Mouse (Mus musculus) left cerebral cortex, postnatal 36 days (tissue): ENCODE data around the gene Pakap. TPM values are rescaled to one million over a fixed set of nuclear protein-coding genes. Genes with fewer than 3 reads are reported as not detected.

Experiments used
- DNase-seq, 2 experiments: peaks; one replicate each; pipeline ENCODE4 v3.0.0; 2021 to 2022; ENCODE audit warnings: low spot score in 2 of 2, mixed read lengths in 1 of 2
- intact Hi-C: fragments of 180-260 bp; cut with DNase I; formaldehyde crosslinking; loops from one replicate; pipeline ENCODE4 v1.15.1; 2025
- total RNA-seq, 2 experiments: library from RNA; stranded (reverse); gene quantifications; 2 replicates each; pipeline ENCODE4 v1.2.3; 2021

Gene Pakap
- total RNA-seq, 2 experiments from 2014 or later, result 15.8 to 21.2 TPM

GRCm38 (mm10) chr4:57914193-57915190, 346.5 kb downstream of the Pakap start:
- intact Hi-C loops, result no loop called here
- no peak for DNase-seq

- DNase-seq, result peak in 1 of 2 experiments; percentile 23
- intact Hi-C loops, result no loop called here
Measured at GRCm38 (mm10) chr4:57915216-57915965, 347.4 kb downstream of the Pakap start.

- intact Hi-C loops, result no loop called here
- DNase-seq, result no peak
Measured at GRCm38 (mm10) chr4:57916201-57916661, 348.3 kb downstream of the Pakap start, which contains the start of gene D630039A03Rik. TSS of gene D630039A03Rik (minus strand) at chr4:57916297.

- intact Hi-C loops, result no loop called here
- DNase-seq, result no peak
Measured at GRCm38 (mm10) chr4:57916711-57917110, 348.7 kb downstream of the Pakap start.

- intact Hi-C loops, result no loop called here
- DNase-seq, result no peak
Measured at GRCm38 (mm10) chr4:57919494-57920423, 351.8 kb downstream of the Pakap start.

GRCm38 (mm10) chr4:57920522-57920921, 352.5 kb downstream of the Pakap start:
- intact Hi-C loops, result no loop called here
- no peak for DNase-seq

GRCm38 (mm10) chr4:57922171-57922570, 354.2 kb downstream of the Pakap start:
- DNase-seq, result no peak
- intact Hi-C loops, result no loop called here

- DNase-seq, result no peak
- intact Hi-C loops, result no loop called here
Measured at GRCm38 (mm10) chr4:57924556-57925071, 356.6 kb downstream of the Pakap start.

- intact Hi-C loops, result no loop called here
- DNase-seq, result no peak
Measured at GRCm38 (mm10) chr4:57927464-57928205, 359.7 kb downstream of the Pakap start.

- no peak for DNase-seq
- intact Hi-C loops, result no loop called here
Measured at GRCm38 (mm10) chr4:57930559-57931170, 362.7 kb downstream of the Pakap start.

GRCm38 (mm10) chr4:57934181-57934580, 366.2 kb downstream of the Pakap start:
- intact Hi-C loops, result no loop called here
- no peak for DNase-seq

- intact Hi-C loops, result no loop called here
- no peak for DNase-seq
Measured at GRCm38 (mm10) chr4:57937292-57937691, 369.3 kb downstream of the Pakap start.

GRCm38 (mm10) chr4:57940631-57941030, 372.7 kb downstream of the Pakap start:
- intact Hi-C loops, result no loop called here
- DNase-seq, result no peak

- intact Hi-C loops, result no loop called here
- DNase-seq, result no peak
Measured at GRCm38 (mm10) chr4:57942892-57943291, 374.9 kb downstream of the Pakap start.
